Mouse (Mus musculus): Measurements from ENCODE around the gene Klhl12.
"Not testable (repeated sequence)": the region's sequence is repeated elsewhere in the genome, so short reads cannot be mapped to it uniquely, and the experiment has no call there.

Gene Klhl12

GRCm38 (mm10) chr1:134454904-134455824 is at the start of gene Klhl12:
Gene Klhl12 (plus strand): TSS chr1:134455531.
- DNase-seq, result peak; percentile 93

- no peak for DNase-seq
These were observed 48.9 kb upstream of the Klhl12 start for GRCm38 (mm10) chr1:134406414-134406771.

- no peak for DNase-seq
These were observed 47.3 kb upstream of the Klhl12 start for GRCm38 (mm10) chr1:134408080-134408479.

- DNase-seq, result no peak
These were observed 43.4 kb upstream of the Klhl12 start for GRCm38 (mm10) chr1:134411706-134412629.

- no peak for DNase-seq
These were observed 41.3 kb upstream of the Klhl12 start for GRCm38 (mm10) chr1:134414038-134414437.

- DNase-seq, result no peak
These were observed 40.7 kb upstream of the Klhl12 start for GRCm38 (mm10) chr1:134414501-134415167.

GRCm38 (mm10) chr1:134415168-134415831 is 40.0 kb upstream of the Klhl12 start, which contains the start of gene Adipor1:
Gene Adipor1 (plus strand): TSS chr1:134415378.
- DNase-seq, result peak; percentile 98

- no peak for DNase-seq
These were observed 36.8 kb upstream of the Klhl12 start for GRCm38 (mm10) chr1:134418414-134418975.

GRCm38 (mm10) chr1:134419176-134419575 is 36.2 kb upstream of the Klhl12 start:
- DNase-seq, result no peak

- DNase-seq, result no peak
These were observed 35.4 kb upstream of the Klhl12 start for GRCm38 (mm10) chr1:134419751-134420458.

- DNase-seq, result no peak
These were observed 31.4 kb upstream of the Klhl12 start for GRCm38 (mm10) chr1:134423911-134424310.

GRCm38 (mm10) chr1:134426289-134426688 is 29.0 kb upstream of the Klhl12 start:
- DNase-seq, result no peak

GRCm38 (mm10) chr1:134433002-134433401 is 22.3 kb upstream of the Klhl12 start:
- no peak for DNase-seq

- no peak for DNase-seq
These were observed 21.9 kb upstream of the Klhl12 start for GRCm38 (mm10) chr1:134433473-134433872.

GRCm38 (mm10) chr1:134435414-134435813 is 19.9 kb upstream of the Klhl12 start:
- peak; percentile 55 for DNase-seq

GRCm38 (mm10) chr1:134440437-134440836 is 14.9 kb upstream of the Klhl12 start:
- DNase-seq, result no peak

GRCm38 (mm10) chr1:134441737-134442136 is 13.6 kb upstream of the Klhl12 start:
- DNase-seq, result not testable (repeated sequence)

GRCm38 (mm10) chr1:134442394-134442793 is 12.9 kb upstream of the Klhl12 start:
- no peak for DNase-seq

GRCm38 (mm10) chr1:134443288-134443687 is 12.0 kb upstream of the Klhl12 start:
- DNase-seq, result not testable (repeated sequence)

- no peak for DNase-seq
These were observed 9.9 kb upstream of the Klhl12 start for GRCm38 (mm10) chr1:134445418-134445817.

- not testable (repeated sequence) for DNase-seq
These were observed 6.8 kb upstream of the Klhl12 start for GRCm38 (mm10) chr1:134448537-134448936.
